Mouse (Mus musculus) adrenal gland, postnatal 36 days (tissue): ENCODE measurements at regions not wholly inside any gene's neighbourhood (a gene's known extent, or its start where the extent isn't known, plus 50 kb on each side); places are given as distances from the start of the nearest gene placed in this dataset.

Experiments used
- DNase-seq, 2 experiments: peaks; one replicate each; pipeline ENCODE4 v3.0.0; 2021; ENCODE audit warnings: mixed read lengths in 1 of 2

DNA sequence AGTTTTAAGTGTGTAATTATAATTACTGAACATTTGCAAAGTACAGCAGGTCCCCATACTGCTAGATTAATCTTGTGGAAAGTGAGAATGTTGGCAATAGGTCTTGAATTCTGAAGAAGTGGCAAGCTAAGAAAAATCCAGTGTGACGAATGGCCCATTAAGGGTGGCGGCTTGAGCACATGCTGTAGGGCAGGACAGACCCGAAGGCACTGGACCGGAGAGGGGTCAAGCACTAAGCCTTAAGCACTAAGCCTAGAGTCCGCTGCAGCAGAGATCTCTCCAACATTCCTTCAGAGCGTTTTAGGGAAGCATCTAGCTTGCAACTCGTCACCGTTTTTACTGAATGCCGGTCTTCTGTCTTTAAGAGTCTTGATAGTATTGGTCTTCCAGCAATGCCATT is 105.6 kb downstream of the Aldh8a1 start:
- DNase-seq: no peak

DNA sequence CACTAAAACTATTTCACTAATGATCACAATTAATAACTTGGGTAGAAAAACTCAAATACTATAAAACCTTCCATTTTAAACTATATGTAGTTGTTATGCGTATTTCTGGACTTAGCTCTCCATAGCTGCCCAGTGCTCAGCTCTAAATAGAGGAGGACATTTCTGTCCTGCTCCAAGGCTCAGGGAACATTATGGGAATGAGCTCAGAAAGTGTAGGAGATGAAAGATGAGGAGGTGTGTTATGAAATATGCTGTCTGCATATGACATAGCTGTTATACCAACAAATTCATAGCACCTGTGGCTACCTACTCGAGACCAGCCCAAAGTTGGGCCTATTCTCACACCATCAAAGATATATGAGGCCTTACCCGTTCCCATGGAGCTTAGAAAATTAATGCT is 106.3 kb downstream of the Aldh8a1 start:
- DNase-seq: no peak

DNA sequence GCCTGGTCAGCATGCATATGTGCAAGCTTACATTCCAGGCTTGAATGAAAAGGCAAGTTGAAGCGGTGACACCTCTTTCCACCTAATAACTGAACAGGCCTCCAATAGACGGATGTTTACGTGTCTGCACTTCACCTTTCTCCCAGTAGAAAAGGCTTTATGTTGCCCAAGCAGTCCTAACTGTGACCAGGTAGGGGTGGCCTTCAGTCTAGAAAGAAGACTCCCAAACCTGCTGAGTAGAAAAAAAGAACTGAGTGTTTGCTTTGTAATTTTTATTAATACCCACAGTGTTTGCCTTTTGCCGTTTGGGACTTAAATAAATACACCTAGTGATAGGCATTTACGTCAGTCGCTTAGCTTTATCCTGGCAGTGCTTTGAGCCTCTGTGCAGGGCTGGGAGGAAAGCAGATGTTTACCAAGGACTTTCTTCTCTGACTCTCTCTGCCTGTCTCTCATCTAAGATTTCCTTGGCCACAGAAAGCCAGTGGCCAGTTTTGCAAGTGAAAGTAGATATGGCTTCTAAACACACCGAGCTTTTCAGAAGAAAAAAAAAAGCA is 104.5 kb upstream of the 1700020N01Rik start:
- DNase-seq: no peak

DNA sequence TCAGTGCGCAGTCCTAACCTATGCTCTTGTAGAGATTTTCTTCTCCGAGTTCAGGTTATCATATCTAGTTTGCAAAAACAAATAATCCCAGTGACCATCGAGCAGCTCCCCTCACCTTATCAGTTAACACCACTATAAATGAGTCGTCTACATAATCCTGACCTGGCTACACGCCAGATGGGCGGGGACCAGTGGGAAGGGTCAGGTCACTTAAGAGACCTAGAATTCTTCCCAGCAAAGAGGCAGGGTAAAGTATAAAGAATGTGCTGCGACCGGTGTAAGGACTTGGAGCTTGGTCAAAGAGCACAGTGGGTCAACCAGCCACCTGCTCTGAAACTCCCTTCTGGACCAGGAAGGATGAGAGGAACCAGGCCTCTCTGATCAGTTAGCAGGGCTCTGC is 102.0 kb upstream of the 1700020N01Rik start:
- no peak for DNase-seq

DNA sequence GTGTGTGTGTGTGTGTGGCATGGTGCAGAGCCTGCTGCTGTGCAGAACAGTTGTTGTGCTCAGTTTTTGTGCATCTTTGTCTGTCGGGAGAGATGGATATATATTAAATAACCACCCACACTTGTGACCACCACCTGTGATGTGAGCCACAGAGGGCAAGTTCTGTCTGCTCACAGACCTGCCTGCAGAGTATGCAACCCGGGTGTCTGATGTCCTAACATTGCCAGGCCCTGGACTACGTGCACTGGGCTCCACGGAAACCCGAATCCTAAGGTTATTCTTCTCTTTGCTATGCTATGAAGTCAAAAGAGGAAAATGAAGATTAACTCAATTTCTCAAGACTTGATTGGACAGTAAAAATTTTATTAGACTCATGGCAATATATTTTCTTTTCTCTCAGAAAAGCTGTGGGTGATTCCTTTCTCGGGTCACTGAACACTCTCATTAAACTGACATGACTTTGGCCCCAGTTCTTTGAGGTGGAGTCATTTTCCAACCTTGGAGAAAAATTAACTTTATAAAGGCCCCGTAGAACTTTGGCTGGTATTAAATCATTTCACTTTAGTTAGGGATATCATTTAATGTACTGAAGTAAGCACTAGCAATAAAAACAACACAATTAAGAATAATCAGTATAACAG is 100.6 kb upstream of the 1700020N01Rik start:
- no peak for DNase-seq

DNA sequence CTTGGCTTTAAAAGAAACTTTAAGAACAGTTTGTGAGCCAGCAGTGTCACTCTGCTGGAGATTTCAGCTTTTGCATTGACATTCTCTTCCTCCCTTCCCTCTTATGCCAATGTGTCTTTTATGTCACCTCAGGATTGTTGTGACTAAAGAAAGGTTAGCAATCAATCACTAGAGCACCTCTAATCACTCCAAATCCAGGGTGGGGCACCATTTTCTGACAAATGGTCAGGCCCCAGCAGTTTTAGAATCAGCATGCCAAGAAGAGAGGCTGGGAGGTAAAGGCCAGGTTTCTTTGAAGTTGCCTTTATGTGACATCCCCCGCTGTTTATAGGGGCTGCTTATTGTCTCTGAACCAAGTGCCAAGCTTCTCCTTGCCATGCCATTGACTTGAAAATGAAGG is 98.4 kb upstream of the 1700020N01Rik start:
- DNase-seq: no peak

DNA sequence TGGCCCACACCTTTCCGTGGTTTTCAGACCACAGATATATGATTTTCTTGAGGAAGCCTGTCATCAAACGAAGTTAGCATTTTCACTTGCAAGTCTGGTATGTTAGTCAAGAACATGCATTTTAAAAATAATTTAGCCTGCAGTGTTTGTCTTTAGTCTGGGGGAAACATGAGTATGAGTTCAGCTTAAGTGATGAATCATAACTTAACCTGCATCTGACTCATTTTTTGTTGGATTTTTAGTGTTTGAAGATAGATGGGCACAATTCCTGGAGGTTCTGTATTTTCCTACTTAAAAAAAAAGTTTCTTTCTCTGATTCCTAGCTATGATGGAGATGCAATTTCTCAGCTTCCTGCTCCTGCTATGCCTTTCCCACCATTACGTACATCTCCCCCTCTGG is 95.8 kb upstream of the 1700020N01Rik start:
- DNase-seq: no peak

DNA sequence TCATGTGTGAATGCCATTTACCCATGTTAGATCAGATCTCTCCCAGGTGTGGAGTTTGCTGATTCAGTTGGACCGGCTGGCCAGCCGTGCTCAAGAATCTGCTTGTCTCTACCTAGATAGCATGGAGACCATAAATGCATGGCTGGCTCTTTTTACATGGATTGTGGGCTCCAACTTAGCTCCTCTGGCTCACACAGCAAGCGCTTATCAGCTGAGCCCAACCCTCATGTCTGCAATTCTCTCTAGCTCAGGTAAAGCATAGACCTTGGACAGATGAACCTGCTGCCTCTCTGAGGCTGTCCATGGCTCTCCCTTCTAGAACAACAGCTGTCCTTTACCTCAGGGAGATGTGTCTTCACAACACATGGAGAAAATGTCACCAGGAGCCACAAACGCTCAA is 94.8 kb upstream of the 1700020N01Rik start:
- DNase-seq: no peak

DNA sequence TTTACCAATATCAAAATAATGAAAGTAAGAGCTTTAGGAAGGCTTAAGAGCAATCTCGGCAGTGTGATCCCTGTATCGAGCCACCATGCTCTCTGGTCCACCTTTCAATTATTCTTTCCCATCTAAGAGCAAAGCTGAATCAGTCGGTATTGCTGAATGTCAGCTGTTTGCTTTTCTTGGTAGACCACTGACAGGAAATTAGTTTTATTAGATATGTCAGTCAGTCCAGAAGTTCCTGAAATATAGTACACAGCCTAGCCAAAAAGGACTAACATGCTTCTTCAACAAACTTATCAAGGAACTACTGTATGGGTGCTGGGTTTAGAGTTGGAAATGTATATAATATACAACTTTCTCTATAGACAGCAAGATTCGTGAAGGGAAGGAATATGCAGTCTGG is 91.3 kb upstream of the 1700020N01Rik start:
- DNase-seq: no peak

DNA sequence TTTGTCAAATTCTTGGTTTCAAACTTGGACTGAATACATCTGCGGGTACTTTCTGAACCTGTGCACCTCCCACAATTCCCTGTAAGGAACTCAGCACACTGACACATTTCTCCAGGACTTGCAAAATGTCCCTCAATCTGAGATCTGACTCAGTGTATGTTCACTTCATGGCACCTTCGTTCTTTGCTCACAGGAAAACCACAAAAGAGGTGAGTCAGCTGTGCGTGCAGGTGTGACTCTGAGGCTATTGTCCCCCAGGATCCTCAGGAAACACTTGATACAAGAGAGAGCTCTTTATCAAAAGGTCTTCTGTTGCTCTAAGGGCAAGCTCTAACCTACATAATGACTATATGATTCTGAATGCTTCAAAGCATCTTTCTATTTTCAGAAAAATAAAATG is 88.5 kb upstream of the 1700020N01Rik start:
- DNase-seq: no peak

DNA sequence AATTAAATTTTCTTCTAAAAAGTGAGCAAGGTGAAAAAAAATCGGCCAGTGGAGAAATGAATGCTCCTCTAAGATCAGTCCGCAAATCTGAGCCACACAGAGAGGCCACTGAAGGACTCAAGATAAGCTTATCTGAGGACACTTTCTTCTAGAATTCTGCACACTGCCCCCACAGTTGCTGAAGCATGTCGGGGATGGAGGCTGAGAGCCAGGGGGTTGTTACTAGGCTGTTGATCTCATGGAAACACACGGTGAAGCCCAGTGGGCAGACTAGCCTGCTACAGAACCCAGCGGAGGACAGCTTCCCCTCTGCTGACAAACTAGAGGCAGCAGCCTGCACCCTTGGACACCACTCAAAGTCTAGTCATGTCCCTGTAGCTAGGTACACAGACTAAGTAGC is 81.6 kb upstream of the 1700020N01Rik start:
- DNase-seq: no peak

DNA sequence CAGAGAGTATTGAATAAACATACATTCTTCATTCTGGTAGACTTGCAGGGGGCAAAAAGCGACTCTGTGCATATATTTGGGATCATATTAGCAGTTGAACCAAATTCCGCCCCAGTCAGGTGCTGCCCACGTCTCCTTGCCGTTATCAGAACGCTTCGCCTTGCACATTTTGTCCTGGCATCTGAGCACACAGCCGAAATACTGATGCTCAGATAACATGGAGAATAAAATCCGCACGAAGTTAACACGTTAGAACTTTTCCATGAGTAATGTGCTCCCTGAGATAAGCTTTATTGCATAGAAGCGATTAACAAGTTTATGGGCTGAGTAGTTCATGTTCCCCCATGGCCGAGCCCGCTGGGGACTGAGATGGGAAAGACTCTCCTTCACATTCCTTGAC is 80.5 kb upstream of the 1700020N01Rik start:
- DNase-seq: no peak

DNA sequence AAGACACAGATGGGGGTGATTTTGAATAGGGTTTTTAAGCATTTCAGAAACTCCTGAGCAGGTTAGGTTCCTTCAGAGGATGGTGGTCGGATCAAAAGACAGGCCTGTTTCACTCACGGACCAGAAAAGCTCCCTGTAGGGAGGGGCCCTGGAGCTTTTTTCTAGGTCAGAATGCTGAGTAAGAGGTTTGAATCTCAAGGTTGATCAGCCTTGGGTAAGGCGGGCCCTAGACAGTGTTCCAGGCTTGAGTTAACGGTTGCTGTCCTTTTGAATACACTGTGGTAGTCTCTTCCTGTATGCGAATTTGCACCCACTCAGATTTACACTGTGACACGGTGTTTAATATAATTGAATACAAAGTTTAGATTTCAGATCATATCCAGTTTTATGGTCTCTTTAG is 75.2 kb upstream of the 1700020N01Rik start:
- peak; percentile 19 to 30 for DNase-seq

DNA sequence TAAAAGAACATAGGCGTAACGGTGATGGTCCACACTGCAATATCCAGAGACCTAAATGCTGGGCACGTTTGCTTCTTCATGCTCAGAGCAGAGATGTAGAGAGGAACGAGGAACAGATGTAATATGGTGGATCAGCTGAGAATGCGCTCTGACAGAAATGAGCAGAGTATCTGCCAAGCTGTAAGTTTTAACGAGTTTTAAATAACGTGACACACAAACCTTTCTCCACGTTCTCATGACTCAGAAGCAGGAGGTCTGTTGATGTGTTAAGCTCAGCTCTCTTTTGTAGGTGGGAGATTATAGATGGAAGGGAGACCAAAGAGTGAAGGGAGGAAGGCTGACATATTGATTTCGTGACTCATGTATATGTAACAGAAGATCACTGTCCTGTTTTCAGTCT is 72.1 kb upstream of the 1700020N01Rik start:
- DNase-seq: no peak

DNA sequence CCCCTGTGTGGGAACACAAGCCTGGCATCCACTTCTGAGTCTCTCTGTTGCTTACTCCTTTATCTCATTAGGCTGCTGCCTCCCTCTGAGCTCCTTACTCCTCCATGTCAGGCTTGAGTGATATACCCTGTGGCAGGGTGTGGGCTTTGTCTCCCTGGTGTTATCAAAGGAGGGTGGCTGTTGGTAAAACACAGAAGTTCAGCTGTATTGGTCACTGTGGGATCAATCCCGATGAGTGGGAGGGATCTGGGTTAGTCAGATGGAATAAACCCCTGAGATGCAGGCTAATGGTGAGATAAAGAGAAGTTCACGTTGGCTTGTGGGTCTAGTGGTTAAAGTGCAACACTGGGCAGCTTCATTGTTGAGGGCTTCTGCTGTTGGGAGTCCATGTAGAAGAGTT is 67.4 kb upstream of the 1700020N01Rik start:
- no peak for DNase-seq

DNA sequence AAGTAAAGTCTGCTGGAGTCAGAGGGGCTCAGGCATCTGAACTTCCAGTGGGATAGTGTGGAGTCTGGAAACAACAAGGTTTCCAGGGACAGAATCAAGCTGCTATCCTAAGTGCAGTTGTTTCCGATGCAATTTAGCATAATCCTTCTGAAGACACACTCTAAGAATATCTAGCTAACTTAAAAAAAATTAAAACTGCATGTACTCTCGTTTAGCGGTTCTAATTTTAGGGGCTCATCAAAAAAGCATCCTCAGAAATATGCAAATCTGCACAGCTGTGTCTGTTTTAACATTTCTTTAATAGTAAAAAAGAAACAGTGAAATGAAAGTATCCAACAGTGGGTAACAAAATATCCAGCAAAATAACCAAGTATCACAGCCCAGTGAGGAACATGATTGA is 64.5 kb upstream of the 1700020N01Rik start:
- no peak for DNase-seq

DNA sequence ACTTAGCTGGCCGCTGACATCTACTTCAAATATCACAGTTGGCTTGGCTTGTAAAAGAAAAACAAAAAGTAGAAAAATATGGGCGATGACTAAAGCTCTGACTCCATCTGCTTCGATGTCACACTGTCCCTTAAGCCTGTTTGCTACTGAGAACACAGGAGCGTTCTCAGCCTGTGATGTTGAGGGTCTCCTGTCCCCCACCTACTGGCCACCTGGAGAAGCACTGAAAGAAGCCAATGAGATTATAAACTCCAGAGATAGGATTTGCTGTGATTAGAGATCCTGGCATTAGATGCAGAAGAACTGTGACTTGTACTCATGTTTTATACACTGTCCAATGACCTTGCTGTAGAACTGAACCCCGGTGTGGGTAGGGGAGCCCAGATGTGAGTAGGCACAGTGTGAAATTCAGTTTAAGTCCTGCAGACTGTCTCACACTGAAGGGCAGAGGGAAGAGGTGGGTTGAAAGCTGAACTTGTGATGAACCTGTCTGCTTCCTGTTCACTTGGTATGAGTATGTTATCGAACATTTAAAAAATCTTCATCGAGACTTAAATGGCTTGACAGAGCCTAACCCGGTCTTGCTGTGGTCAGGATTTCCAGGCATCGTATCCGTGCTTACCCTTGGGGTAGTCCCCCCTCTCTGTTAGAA is 63.7 kb upstream of the 1700020N01Rik start:
- no peak for DNase-seq

DNA sequence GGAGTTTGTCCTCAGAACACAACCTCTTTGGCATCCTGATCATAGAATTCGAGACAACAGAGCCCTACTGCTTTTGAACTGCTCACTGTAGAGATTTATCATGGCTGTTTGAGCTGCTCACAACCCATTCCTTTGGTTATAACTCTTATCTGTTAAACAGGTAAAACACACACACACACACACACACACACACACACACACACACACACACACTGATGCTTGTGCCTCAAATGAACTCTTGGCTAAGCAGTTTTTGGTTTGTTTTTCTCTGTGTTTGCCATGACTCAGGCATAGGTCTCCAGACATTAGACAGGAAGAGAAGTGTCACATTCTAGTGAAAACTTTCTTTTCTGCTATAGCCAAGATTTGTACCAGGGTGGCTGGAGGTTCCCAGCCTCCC is 60.8 kb upstream of the 1700020N01Rik start:
- DNase-seq: no peak

DNA sequence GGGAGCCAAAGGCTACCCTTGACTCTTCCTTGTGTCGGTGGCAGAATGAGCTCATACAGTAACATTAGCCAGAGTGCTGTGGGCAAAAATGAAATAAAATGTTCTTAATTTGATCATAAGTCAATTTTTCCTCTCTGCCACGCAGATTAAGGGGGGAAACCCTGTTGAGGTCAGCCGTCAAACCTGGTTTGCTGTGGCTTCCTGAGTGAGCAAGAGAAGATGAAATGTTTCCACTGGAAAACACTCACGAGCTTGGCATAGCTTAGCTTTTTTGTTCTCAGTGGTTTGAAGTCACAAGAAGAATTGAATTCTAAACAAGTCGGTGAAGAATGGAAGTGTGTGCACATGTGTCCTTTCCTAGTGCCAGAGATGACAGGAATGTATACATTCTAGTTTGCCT is 57.3 kb upstream of the 1700020N01Rik start:
- DNase-seq: no peak

DNA sequence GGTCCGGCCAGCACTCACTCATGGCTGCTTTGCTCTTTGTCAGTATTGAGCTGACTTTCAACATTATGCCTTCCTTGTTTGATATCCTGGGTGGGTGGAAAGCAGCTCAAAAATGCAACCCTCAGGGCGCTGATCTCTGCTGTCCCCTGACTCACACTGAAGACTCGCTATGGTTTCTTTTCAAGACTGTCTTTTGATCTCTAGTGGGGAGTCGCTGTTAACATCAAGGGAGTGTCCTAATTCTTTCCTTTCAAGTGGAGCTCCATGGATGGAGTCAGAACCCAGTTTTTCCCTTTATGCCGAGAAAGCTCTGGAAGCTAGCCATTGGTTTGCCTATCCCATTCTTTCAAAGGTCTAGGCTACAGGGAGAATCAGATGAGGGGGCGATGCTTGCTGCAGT is 54.5 kb upstream of the 1700020N01Rik start:
- no peak for DNase-seq
